Mouse (Mus musculus): ENCODE data around the gene Sap18. TPM values are rescaled to one million over a fixed set of nuclear protein-coding genes. Genes with fewer than 3 reads are reported as not detected.
A peak's percentile ranks its signal among the peaks of the same experiment; 100 is the strongest.
"Not testable (repeated sequence)": the region's sequence is repeated elsewhere in the genome, so short reads cannot be mapped to it uniquely, and the experiment has no call there.

The Sap18 gene
- polyA plus RNA-seq, 1 experiment from 2014 or later: 17.2 TPM

- no peak for TF ChIP-seq EP300 (optimal IDR thresholded peaks at IDR 0.05)
- TF ChIP-seq CTCF (IDR thresholded peaks at IDR 0.05; ENCODE audit: low read depth): no peak
- no peak for ATAC-seq (ENCODE audit: low FRiP score, low TSS enrichment)
- Histone ChIP-seq H3K9me3 (ENCODE audit: control insufficient read depth, low read length) (no peaks in the 10 kb centered on the region), H3K27me3 (ENCODE audit: control insufficient read depth, insufficient read depth, low read length) (no peaks in the 10 kb centered on the region), H3K27ac (replicated peaks) (no peak overlapping the region), H3K4me3 (ENCODE audit: low read depth, low read length) (no peak overlapping the region), H3K36me3 (ENCODE audit: control insufficient read depth, insufficient read depth, low read length) (0 out of 2 replicates have a peak, but pooled peaks cover 4% of the 10 kb centered on the region), H3K9ac (ENCODE audit: low read length) (no peak overlapping the region), H3K4me1 (replicated peaks; ENCODE audit: control insufficient read depth, insufficient read depth) (no peaks in the 10 kb centered on the region), H3K4me2 (replicated peaks; ENCODE audit: low read depth) (no peak overlapping the region)
- DNase-seq (ENCODE audit: low spot score): no peak
- 90% methylated on average over 3 of the region's 3 CpGs for WGBS
These were observed 46.6 kb downstream of the Sap18 start for GRCm38 (mm10) chr14:57844535-57844934.

GRCm38 (mm10) chr14:57848061-57848460, 50.1 kb downstream of the Sap18 start:
- WGBS: 83% methylated on average over 5 of the region's 5 CpGs
- H3K4me2 ChIP-seq (replicated peaks; ENCODE audit: low read depth); H3K9ac ChIP-seq (ENCODE audit: low read length); H3K36me3 ChIP-seq (ENCODE audit: control insufficient read depth, insufficient read depth, low read length); H3K4me3 ChIP-seq (ENCODE audit: low read depth, low read length); H3K4me1 ChIP-seq (replicated peaks; ENCODE audit: control insufficient read depth, insufficient read depth); H3K9me3 ChIP-seq (ENCODE audit: control insufficient read depth, low read length); H3K27me3 ChIP-seq (ENCODE audit: control insufficient read depth, insufficient read depth, low read length); ATAC-seq (ENCODE audit: low FRiP score, low TSS enrichment); DNase-seq (ENCODE audit: low spot score); H3K27ac ChIP-seq (replicated peaks): not testable (repeated sequence)

GRCm38 (mm10) chr14:57848646-57849045, 50.7 kb downstream of the Sap18 start:
- Histone ChIP-seq H3K27me3 (ENCODE audit: control insufficient read depth, insufficient read depth, low read length) (no peaks in the 10 kb centered on the region), H3K4me3 (ENCODE audit: low read depth, low read length) (no peak overlapping the region), H3K27ac (replicated peaks) (no peak overlapping the region), H3K36me3 (ENCODE audit: control insufficient read depth, insufficient read depth, low read length) (peaks cover 4% of the 10 kb centered on the region; the same call in 1 of the 2 replicates), H3K4me1 (replicated peaks; ENCODE audit: control insufficient read depth, insufficient read depth) (no peaks in the 10 kb centered on the region), H3K9ac (ENCODE audit: low read length) (no peak overlapping the region), H3K9me3 (ENCODE audit: control insufficient read depth, low read length) (no peaks in the 10 kb centered on the region), H3K4me2 (replicated peaks; ENCODE audit: low read depth) (no peak overlapping the region)
- TF ChIP-seq EP300 (optimal IDR thresholded peaks at IDR 0.05): no peak
- TF ChIP-seq CTCF (IDR thresholded peaks at IDR 0.05; ENCODE audit: low read depth): no peak
- DNase-seq (ENCODE audit: low spot score) (no peak), ATAC-seq (ENCODE audit: low FRiP score, low TSS enrichment) (no peak)
- 96% methylated on average over 2 of the region's 2 CpGs for WGBS

GRCm38 (mm10) chr14:57850330-57850729, 52.4 kb downstream of the Sap18 start:
- Histone ChIP-seq H3K9ac (ENCODE audit: low read length) (no peak overlapping the region), H3K4me3 (ENCODE audit: low read depth, low read length) (no peak overlapping the region), H3K36me3 (ENCODE audit: control insufficient read depth, insufficient read depth, low read length) (no peaks in the 10 kb centered on the region; the same call in 1 of the 2 replicates), H3K4me1 (replicated peaks; ENCODE audit: control insufficient read depth, insufficient read depth) (no peaks in the 10 kb centered on the region), H3K9me3 (ENCODE audit: control insufficient read depth, low read length) (no peaks in the 10 kb centered on the region), H3K27ac (replicated peaks) (no peak overlapping the region), H3K4me2 (replicated peaks; ENCODE audit: low read depth) (no peak overlapping the region), H3K27me3 (ENCODE audit: control insufficient read depth, insufficient read depth, low read length) (no peaks in the 10 kb centered on the region)
- no peak for ATAC-seq (ENCODE audit: low FRiP score, low TSS enrichment)
- 78% methylated on average over 3 of the region's 3 CpGs for WGBS
- DNase-seq (ENCODE audit: low spot score): no peak
- TF ChIP-seq CTCF (IDR thresholded peaks at IDR 0.05; ENCODE audit: low read depth): no peak
- TF ChIP-seq EP300 (optimal IDR thresholded peaks at IDR 0.05): no peak

- 80% methylated on average over 2 of the region's 2 CpGs for WGBS
- no peak overlapping the region for H3K4me3 ChIP-seq (ENCODE audit: low read depth, low read length)
- no peak overlapping the region for H3K9ac ChIP-seq (ENCODE audit: low read length)
- TF ChIP-seq CTCF (IDR thresholded peaks at IDR 0.05; ENCODE audit: low read depth) (no peak), EP300 (optimal IDR thresholded peaks at IDR 0.05) (no peak)
- DNase-seq (ENCODE audit: low spot score): no peak
- no peaks in the 10 kb centered on the region; the same call in 1 of the 2 replicates for H3K36me3 ChIP-seq (ENCODE audit: control insufficient read depth, insufficient read depth, low read length)
- no peak overlapping the region for H3K4me2 ChIP-seq (replicated peaks; ENCODE audit: low read depth)
- no peaks in the 10 kb centered on the region for H3K9me3 ChIP-seq (ENCODE audit: control insufficient read depth, low read length)
- no peak for ATAC-seq (ENCODE audit: low FRiP score, low TSS enrichment)
- H3K27me3 ChIP-seq (ENCODE audit: control insufficient read depth, insufficient read depth, low read length): no peaks in the 10 kb centered on the region
- no peak overlapping the region for H3K27ac ChIP-seq (replicated peaks)
- H3K4me1 ChIP-seq (replicated peaks; ENCODE audit: control insufficient read depth, insufficient read depth): no peaks in the 10 kb centered on the region
These were observed 55.0 kb downstream of the Sap18 start for GRCm38 (mm10) chr14:57852961-57853360.

- TF ChIP-seq CTCF (IDR thresholded peaks at IDR 0.05; ENCODE audit: low read depth): peak; percentile 38
- not testable (repeated sequence) for ATAC-seq (ENCODE audit: low FRiP score, low TSS enrichment); H3K27ac ChIP-seq (replicated peaks); H3K9ac ChIP-seq (ENCODE audit: low read length); H3K27me3 ChIP-seq (ENCODE audit: control insufficient read depth, insufficient read depth, low read length); H3K4me3 ChIP-seq (ENCODE audit: low read depth, low read length); H3K4me1 ChIP-seq (replicated peaks; ENCODE audit: control insufficient read depth, insufficient read depth); H3K36me3 ChIP-seq (ENCODE audit: control insufficient read depth, insufficient read depth, low read length); H3K9me3 ChIP-seq (ENCODE audit: control insufficient read depth, low read length); H3K4me2 ChIP-seq (replicated peaks; ENCODE audit: low read depth); DNase-seq (ENCODE audit: low spot score)
These were observed 58.1 kb downstream of the Sap18 start for GRCm38 (mm10) chr14:57856037-57856436.

Small RNAs within 50 kb of the gene (microRNA-seq; reads per million reads assigned to microRNA genes)
- gene Mir3077: not detected

Other genes starting within 250 kb of the Sap18 start
- gene Eef1akmt1, start 226.6 kb upstream of the Sap18 start, polyA plus RNA-seq (2015; fragmentation: Nextera tagmentation; extraction: Ambion mirVana): 59.5 and 60.9 TPM in 2 replicates
- gene Xpo4, start 132.8 kb upstream of the Sap18 start, polyA plus RNA-seq (2015; fragmentation: Nextera tagmentation; extraction: Ambion mirVana): 6.8 and 7.9 TPM in 2 replicates
- not detected in 2 replicates for gene Gm49361, start 52.1 kb upstream of the Sap18 start, polyA plus RNA-seq (2015; fragmentation: Nextera tagmentation; extraction: Ambion mirVana)
- 10.9 and 11.5 TPM in 2 replicates for gene Lats2, start 39.8 kb upstream of the Sap18 start, polyA plus RNA-seq (2015; fragmentation: Nextera tagmentation; extraction: Ambion mirVana)
- 6.0 and 7.4 TPM in 2 replicates for gene Ska3, start 28.0 kb downstream of the Sap18 start, polyA plus RNA-seq (2015; fragmentation: Nextera tagmentation; extraction: Ambion mirVana)
- gene Mrpl57, start 28.1 kb downstream of the Sap18 start, polyA plus RNA-seq (2015; fragmentation: Nextera tagmentation; extraction: Ambion mirVana): 214 and 220 TPM in 2 replicates
- gene Zdhhc20, start 92.1 kb downstream of the Sap18 start, polyA plus RNA-seq (2015; fragmentation: Nextera tagmentation; extraction: Ambion mirVana): 46.0 and 48.6 TPM in 2 replicates
- 71.8 and 76.4 TPM in 2 replicates for gene Micu2, start 201.1 kb downstream of the Sap18 start, polyA plus RNA-seq (2015; fragmentation: Nextera tagmentation; extraction: Ambion mirVana)

All from stomach, postnatal 0 days (tissue).